Mouse (Mus musculus): ENCODE measurements around the gene Glra2. TPM values are rescaled to one million over a fixed set of nuclear protein-coding genes. Genes with fewer than 3 reads are reported as not detected.

The Glra2 gene
- polyA plus RNA-seq, 1 experiment = not detected

DNA sequence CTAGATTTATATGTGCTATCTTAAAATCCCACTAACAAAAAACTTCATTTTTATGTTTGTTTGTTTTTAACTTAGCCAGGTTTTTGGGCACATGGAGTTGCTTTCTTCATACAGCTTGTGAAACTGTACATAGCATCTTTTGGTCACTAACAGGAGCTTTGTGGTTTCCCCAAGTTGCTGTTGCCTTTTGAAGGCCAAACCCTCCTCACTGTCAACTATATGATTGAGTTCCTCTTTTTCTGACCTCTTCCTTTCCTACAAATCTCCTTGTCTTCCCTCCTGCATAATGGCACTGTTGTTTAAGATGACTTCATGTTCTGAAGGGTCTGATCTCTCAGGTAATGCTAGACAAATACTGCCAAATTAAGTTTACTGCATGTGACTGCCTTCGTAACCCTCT lies 170.6 kb downstream of the Glra2 start:
- Histone ChIP-seq H3K4me3 (ENCODE audit: control insufficient read depth, low read depth, low read length) (no peak overlapping the region), H3K27ac (ENCODE audit: control insufficient read depth, insufficient read depth, low read depth, low read length) (no peak overlapping the region), H3K36me3 (ENCODE audit: control insufficient read depth, insufficient read depth, low read length) (no peaks in the 10 kb centered on the region), H3K4me1 (ENCODE audit: control insufficient read depth, insufficient read depth, low read length) (no peaks in the 10 kb centered on the region), H3K27me3 (ENCODE audit: control insufficient read depth, insufficient read depth, low read length) (no peaks in the 10 kb centered on the region)
- TF ChIP-seq CTCF (IDR thresholded peaks at IDR 0.05; ENCODE audit: control insufficient read depth, insufficient read depth, insufficient replicate concordance, low read depth, low read length) = no peak
- no peak for TF ChIP-seq POLR2A (IDR thresholded peaks at IDR 0.05; ENCODE audit: control insufficient read depth, low read depth, low read length)

DNA sequence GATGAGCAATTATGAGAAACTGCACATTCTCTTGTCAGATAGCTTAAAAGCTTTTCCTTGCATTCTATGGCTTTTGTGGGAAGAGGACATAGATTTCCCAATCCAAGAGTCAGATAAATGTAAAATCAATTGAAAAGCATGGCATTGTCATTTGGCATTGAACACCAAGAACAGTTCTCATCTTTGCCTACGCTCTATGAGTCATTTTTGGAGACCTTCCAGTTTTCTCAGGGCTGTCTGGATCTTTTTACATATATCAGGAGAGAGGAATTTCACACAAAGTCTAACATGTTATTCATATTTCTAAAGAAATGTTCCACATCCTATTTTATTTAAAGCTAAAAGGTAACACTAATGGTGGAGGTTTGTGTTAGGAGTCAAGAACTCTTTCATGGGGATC lies 223.0 kb downstream of the Glra2 start:
- no peaks in the 10 kb centered on the region for H3K4me1 ChIP-seq (ENCODE audit: control insufficient read depth, insufficient read depth, low read length)
- H3K36me3 ChIP-seq (ENCODE audit: control insufficient read depth, insufficient read depth, low read length) = no peaks in the 10 kb centered on the region
- H3K4me3 ChIP-seq (ENCODE audit: control insufficient read depth, low read depth, low read length) = no peak overlapping the region
- TF ChIP-seq CTCF (IDR thresholded peaks at IDR 0.05; ENCODE audit: control insufficient read depth, insufficient read depth, insufficient replicate concordance, low read depth, low read length) (no peak), POLR2A (IDR thresholded peaks at IDR 0.05; ENCODE audit: control insufficient read depth, low read depth, low read length) (no peak)
- no peaks in the 10 kb centered on the region for H3K27me3 ChIP-seq (ENCODE audit: control insufficient read depth, insufficient read depth, low read length)
- H3K27ac ChIP-seq (ENCODE audit: control insufficient read depth, insufficient read depth, low read depth, low read length) = no peak overlapping the region
